Mouse (Mus musculus) limb, embryonic 15.5 days (tissue): Measurements from ENCODE around the gene Zcchc17. TPM values are rescaled to one million over a fixed set of nuclear protein-coding genes. Genes with fewer than 3 reads are reported as not detected.

Experiments used
- polyA plus RNA-seq: library from polyadenylated mRNA; unstranded; fragments of >200 nt; fragmentation: Nextera tagmentation; extraction: Ambion mirVana; gene quantifications from 2 replicates; pipeline ENCODE4 v1.2.1, GENCODE M21; 2015

Gene Zcchc17
- polyA plus RNA-seq, 1 experiment from 2014 or later = 74.8 TPM

Other genes with a start within 250 kb of the Zcchc17 start
- gene Hcrtr1, start 220.6 kb downstream of the Zcchc17 start, polyA plus RNA-seq = 0.10 and 0.12 TPM in 2 replicates
- gene Tinagl1, start 184.8 kb downstream of the Zcchc17 start, polyA plus RNA-seq = 31.0 and 32.6 TPM in 2 replicates
- not detected in 2 replicates for gene Gm853, start 137.5 kb downstream of the Zcchc17 start, polyA plus RNA-seq
- gene Serinc2, start 80.7 kb downstream of the Zcchc17 start, polyA plus RNA-seq = 132 and 136 TPM in 2 replicates
- gene Fabp3, start 51.3 kb downstream of the Zcchc17 start, polyA plus RNA-seq = 37.2 and 72.7 TPM in 2 replicates
- gene Gm10570, start 51.3 kb downstream of the Zcchc17 start, polyA plus RNA-seq = not detected in 2 replicates
- gene Snrnp40, start 189 bp upstream of the Zcchc17 start, polyA plus RNA-seq = 123 and 129 TPM in 2 replicates
- gene Nkain1, start 214.2 kb upstream of the Zcchc17 start, polyA plus RNA-seq = 0.79 and 0.97 TPM in 2 replicates